Mouse (Mus musculus) forebrain, postnatal 0 days (tissue): ENCODE measurements at regions not wholly inside any gene's neighbourhood (a gene's known extent, or its start where the extent isn't known, plus 50 kb on each side); places are given as distances from the start of the nearest gene placed in this dataset.

ENCODE experiments used
- ATAC-seq: fragments of 200-750 bp; cut with Nextera tagmentation; 2 replicates; pipeline ENCODE4 v1.8.0; 2017; ENCODE audit warnings: mild to moderate bottlenecking, moderate library complexity
- DNase-seq: peaks from one replicate; pipeline ENCODE4 v3.0.0-alpha.2; 2015
- H3K27ac ChIP-seq: fragments of 300-500 bp; sonication (generic); 2 replicates; pipeline ENCODE4 v1.5.1; 2014; ENCODE audit warnings: low read depth, mild to moderate bottlenecking, antibody characterized with exemption, low read length, moderate library complexity, mixed read lengths
- H3K27me3 ChIP-seq: fragments of 300-500 bp; sonication (generic); 2 replicates; pipeline ENCODE4 v1.6.1; 2014; ENCODE audit warnings: mild to moderate bottlenecking, low read length, mixed read lengths; ENCODE audit not compliant: insufficient read depth
- H3K36me3 ChIP-seq: fragments of 300-500 bp; sonication (generic); 2 replicates; pipeline ENCODE4 v1.6.1; 2014; ENCODE audit warnings: mild to moderate bottlenecking, moderate library complexity; ENCODE audit not compliant: insufficient read depth
- H3K4me1 ChIP-seq: fragments of 300-500 bp; sonication (generic); 2 replicates; pipeline ENCODE4 v1.6.1; 2014; ENCODE audit warnings: antibody characterized with exemption; ENCODE audit not compliant: insufficient read depth
- H3K4me2 ChIP-seq: fragments of 300-500 bp; sonication (generic); 2 replicates; pipeline ENCODE4 v1.6.1; 2014; ENCODE audit warnings: low read depth, mild to moderate bottlenecking, moderate library complexity
- H3K4me3 ChIP-seq: fragments of 300-500 bp; sonication (generic); 2 replicates; pipeline ENCODE4 v1.5.1; 2014; ENCODE audit warnings: low read depth, low read length, mixed read lengths
- H3K9ac ChIP-seq: fragments of 300-500 bp; sonication (generic); 2 replicates; pipeline ENCODE4 v1.6.1; 2014; ENCODE audit warnings: mild to moderate bottlenecking
- H3K9me3 ChIP-seq: fragments of 300-500 bp; sonication (generic); 2 replicates; pipeline ENCODE4 v1.6.1; 2016; ENCODE audit warnings: low read length
- CTCF ChIP-seq: sonication (generic); IDR thresholded peaks from 2 replicates; pipeline ENCODE4 v1.5.1; 2016; ENCODE audit warnings: antibody characterized with exemption, control low read depth, low read depth
- WGBS: fragments of 180-500 bp; shearing (Covaris S2); extraction: QIAGEN DNeasy Blood & Tissue Kit; methylation state at CpG from one replicate; pipeline ENCODE4 v1.1.7; 2014; 5-methylcytosine and 5-hydroxymethylcytosine counted together

GRCm38 (mm10) chr9:23045486-23045885 lies 177.4 kb upstream of the Bmper start:
- H3K27ac ChIP-seq = no peak overlapping the region

GRCm38 (mm10) chr9:23050751-23051150 lies 172.1 kb upstream of the Bmper start:
- WGBS = 61% methylated on average over 2 of the region's 2 CpGs
- no peaks in the 10 kb centered on the region for H3K9me3 ChIP-seq
- no peak for TF ChIP-seq CTCF

More at GRCm38 (mm10) chr9:23045486-23045885, 177.4 kb upstream of the Bmper start:
- Histone ChIP-seq H3K4me3 (no peak overlapping the region), H3K9me3 (no peaks in the 10 kb centered on the region), H3K27me3 (no peaks in the 10 kb centered on the region), H3K9ac (no peak overlapping the region), H3K4me2 (no peak overlapping the region), H3K36me3 (no peaks in the 10 kb centered on the region), H3K4me1 (no peaks in the 10 kb centered on the region)
- no peak for ATAC-seq
- DNase-seq = no peak
- WGBS = 43% methylated on average over 2 of the region's 2 CpGs
- TF ChIP-seq CTCF = no peak

GRCm38 (mm10) chr9:23059526-23059925 lies 163.3 kb upstream of the Bmper start:
- ATAC-seq (no peak), DNase-seq (no peak)
- 83% methylated on average over 4 of the region's 4 CpGs for WGBS
- Histone ChIP-seq H3K9me3 (no peaks in the 10 kb centered on the region), H3K27me3 (no peaks in the 10 kb centered on the region), H3K9ac (no peak overlapping the region), H3K4me1 (peaks cover 12% of the 10 kb centered on the region), H3K4me2 (no peak overlapping the region), H3K27ac (no peak overlapping the region), H3K36me3 (no peaks in the 10 kb centered on the region), H3K4me3 (no peak overlapping the region)
- TF ChIP-seq CTCF = no peak

More at GRCm38 (mm10) chr9:23050751-23051150, 172.1 kb upstream of the Bmper start:
- ATAC-seq = no peak
- no peak overlapping the region for H3K27ac ChIP-seq
- H3K4me2 ChIP-seq = no peak overlapping the region
- H3K9ac ChIP-seq = no peak overlapping the region
- H3K27me3 ChIP-seq = no peaks in the 10 kb centered on the region
- H3K4me3 ChIP-seq = no peak overlapping the region
- H3K36me3 ChIP-seq = no peaks in the 10 kb centered on the region
- DNase-seq = no peak
- no peaks in the 10 kb centered on the region for H3K4me1 ChIP-seq

GRCm38 (mm10) chr9:23060526-23060925 lies 162.3 kb upstream of the Bmper start:
- Histone ChIP-seq H3K27ac (no peak overlapping the region), H3K27me3 (no peaks in the 10 kb centered on the region), H3K9ac (no peak overlapping the region), H3K4me3 (no peak overlapping the region), H3K9me3 (no peaks in the 10 kb centered on the region), H3K36me3 (no peaks in the 10 kb centered on the region), H3K4me2 (no peak overlapping the region), H3K4me1 (peaks cover 12% of the 10 kb centered on the region)
- no peak for ATAC-seq
- no peak for DNase-seq
- TF ChIP-seq CTCF = no peak

DNA sequence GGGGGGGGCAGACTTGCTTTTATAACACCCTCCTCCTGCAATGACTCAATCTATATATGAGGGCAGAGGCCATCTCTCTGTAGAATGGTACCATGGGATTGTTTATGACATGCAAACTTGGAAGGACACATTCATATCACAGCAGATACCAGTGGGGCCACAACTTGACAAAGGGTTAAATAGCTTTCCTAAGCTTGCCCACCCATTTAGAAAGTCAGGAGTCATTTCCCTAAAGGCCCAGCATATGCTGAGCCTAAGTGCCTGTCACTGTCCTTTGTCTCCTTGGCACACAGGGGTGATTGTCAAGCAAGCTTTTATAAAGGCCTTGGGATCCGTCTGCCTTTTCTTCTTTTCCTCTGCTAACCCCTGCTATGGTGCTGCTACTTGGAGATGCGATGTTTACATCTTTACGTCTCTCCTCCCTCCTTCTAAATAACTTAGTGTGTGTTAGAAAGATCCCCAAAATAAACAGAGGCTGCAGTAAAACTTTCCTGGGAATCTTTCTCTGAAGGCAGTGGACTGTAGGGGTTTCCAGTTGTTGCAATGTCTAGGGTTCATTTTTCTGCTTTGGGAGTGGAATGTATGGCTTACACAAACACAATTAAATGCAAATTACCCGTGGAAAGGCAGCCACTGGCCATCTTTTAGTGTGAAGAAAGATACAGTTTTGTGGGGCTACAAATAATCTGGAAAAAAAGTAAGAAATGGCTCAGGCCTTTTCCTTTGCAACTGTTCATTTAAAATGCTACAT lies 161.5 kb upstream of the Bmper start:
- no peaks in the 10 kb centered on the region for H3K36me3 ChIP-seq
- DNase-seq = no peak
- no peaks in the 10 kb centered on the region for H3K27me3 ChIP-seq
- no peak overlapping the region for H3K4me3 ChIP-seq
- no peak for ATAC-seq
- no peak overlapping the region for H3K9ac ChIP-seq
- H3K4me2 ChIP-seq = no peak overlapping the region
- 17% methylated on average over 4 of the region's 4 CpGs for WGBS
- TF ChIP-seq CTCF = no peak
- H3K27ac ChIP-seq = no peak overlapping the region
- peaks cover 12% of the 10 kb centered on the region for H3K4me1 ChIP-seq
- H3K9me3 ChIP-seq = no peaks in the 10 kb centered on the region

DNA sequence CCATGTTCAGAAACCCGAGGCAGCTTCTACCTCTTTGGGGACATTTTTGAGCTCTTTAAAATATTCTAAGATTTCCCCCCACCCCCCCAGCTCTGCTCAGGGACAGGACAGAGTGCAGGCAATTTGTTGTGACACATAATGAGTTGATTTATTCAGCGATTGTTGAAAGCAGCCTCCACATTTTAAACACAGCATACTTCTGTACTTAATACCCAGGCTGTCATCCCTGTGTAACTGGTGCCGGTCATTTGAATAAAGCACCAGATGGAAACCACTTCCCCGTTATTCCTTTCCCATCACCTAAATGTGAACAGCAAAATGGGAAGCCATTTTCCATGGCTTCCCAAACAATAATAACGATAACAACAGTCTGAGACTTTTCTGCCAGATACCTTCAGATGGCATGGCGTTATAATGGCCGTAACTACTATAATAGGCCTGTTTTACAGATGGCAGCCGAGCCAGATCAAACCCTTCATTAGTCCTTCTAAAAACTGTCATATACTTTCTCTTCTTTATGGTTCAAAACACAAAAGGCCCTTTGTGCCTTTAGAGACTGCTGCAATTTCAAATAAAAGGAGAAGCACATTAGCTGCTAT lies 160.7 kb upstream of the Bmper start:
- Histone ChIP-seq H3K9ac (no peak overlapping the region), H3K4me3 (no peak overlapping the region), H3K27me3 (no peaks in the 10 kb centered on the region), H3K4me2 (no peak overlapping the region), H3K9me3 (no peaks in the 10 kb centered on the region), H3K4me1 (peaks cover 12% of the 10 kb centered on the region), H3K36me3 (no peaks in the 10 kb centered on the region), H3K27ac (peak overlapping the region; percentile 54)
- DNase-seq (peak; percentile 40), ATAC-seq (peak; percentile 81)
- 15% methylated on average over 8 of the region's 8 CpGs for WGBS
- TF ChIP-seq CTCF = no peak

- H3K27ac ChIP-seq = peak overlapping the region; percentile 54
- 38% methylated on average over 7 of the region's 7 CpGs for WGBS
- no peak overlapping the region for H3K4me3 ChIP-seq
- no peaks in the 10 kb centered on the region for H3K27me3 ChIP-seq
- H3K4me2 ChIP-seq = no peak overlapping the region
- no peak overlapping the region for H3K9ac ChIP-seq
- H3K4me1 ChIP-seq = peaks cover 12% of the 10 kb centered on the region
- ATAC-seq (peak; percentile 21; the same call in 1 of the 2 replicates), DNase-seq (peak; percentile 26)
- no peaks in the 10 kb centered on the region for H3K9me3 ChIP-seq
- no peak for TF ChIP-seq CTCF
- H3K36me3 ChIP-seq = no peaks in the 10 kb centered on the region
Observed at GRCm38 (mm10) chr9:23062656-23063444, 160.0 kb upstream of the Bmper start.
